In the genomic region with DNA sequence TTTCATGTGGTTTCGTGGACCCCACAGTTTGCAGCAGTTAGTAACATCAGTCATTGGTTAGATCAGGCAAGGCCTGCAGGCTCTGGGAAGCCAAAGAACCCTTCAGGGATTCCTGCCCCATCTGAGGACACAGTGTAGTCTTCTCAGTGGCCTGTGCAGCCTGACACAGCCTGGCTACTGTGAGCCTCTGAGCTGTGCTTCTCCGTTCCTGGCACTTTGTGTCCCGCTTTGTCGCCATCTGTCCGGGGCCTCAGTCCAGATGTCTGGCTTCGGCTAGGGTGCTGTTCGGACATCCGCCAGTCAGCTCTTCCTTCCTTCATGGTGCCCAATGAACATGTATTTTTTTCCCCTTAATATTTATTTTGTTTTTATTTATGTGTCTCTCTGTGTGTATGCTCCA, we compare ENCODE assay signal across 11 mouse cellular contexts.
A peak's percentile ranks its signal among the peaks of the same experiment; 100 is the strongest.
DNase-seq lines count a peak whose midpoint lies in the region; ATAC-seq and TF ChIP-seq lines count a peak whose summit lies in the region.
"Had no signal": no experiment of that assay in that cellular context is flagged by ENCODE, and none has a peak within 500 bp of the region (broad histone marks: within the 10 kb centered on the region; RNA-seq: fewer than 3 reads in every experiment).

No protein-coding gene starts in this region.

- H3K4me2 ChIP-seq in embryonic facial prominence, embryonic 15.5 days (replicated peaks), result no peak overlapping the region
- H3K4me2 ChIP-seq in limb, embryonic 14.5 days (replicated peaks; ENCODE audit: low read depth, low read length, severe bottlenecking), result no peak overlapping the region

- peak overlapping the region; percentile 88 for H3K27ac ChIP-seq in layer of hippocampus, adult 2 months
- H3K27ac ChIP-seq in cerebellum, adult 2 months (ENCODE audit: insufficient read depth, low read length), result peak overlapping the region; percentile 45
- H3K27ac ChIP-seq in embryonic facial prominence, embryonic 15.5 days (replicated peaks), result peak overlapping the region; percentile 87
- peak overlapping the region; percentile 22; the same call in 1 of the 2 replicates for H3K27ac ChIP-seq in limb, embryonic 14.5 days (replicated peaks; ENCODE audit: low read depth, low read length)
- H3K27ac ChIP-seq: heart, adult 2 months; macrophage had no signal

- no peaks in the 10 kb centered on the region for H3K36me3 ChIP-seq in embryonic facial prominence, embryonic 15.5 days
- no peaks in the 10 kb centered on the region for H3K36me3 ChIP-seq in limb, embryonic 14.5 days (ENCODE audit: control insufficient read depth, insufficient read depth, low read length)

- no peaks in the 10 kb centered on the region for H3K9me3 ChIP-seq in embryonic facial prominence, embryonic 15.5 days (replicated peaks)
- no peaks in the 10 kb centered on the region for H3K9me3 ChIP-seq in limb, embryonic 14.5 days (ENCODE audit: control insufficient read depth, low read length)

- 0 out of 2 replicates have a peak, but pooled peaks have one; percentile 17 for ATAC-seq in embryonic facial prominence, embryonic 15.5 days (ENCODE audit: insufficient number of reproducible peaks, low FRiP score, low TSS enrichment, low read depth)
- ATAC-seq in limb, embryonic 14.5 days (ENCODE audit: low FRiP score, low read depth), result no peak

- H3K9ac ChIP-seq in embryonic facial prominence, embryonic 15.5 days, result no peak overlapping the region
- H3K9ac ChIP-seq in limb, embryonic 14.5 days (ENCODE audit: low read depth, low read length, severe bottlenecking), result no peak overlapping the region

- intact Hi-C loops in heart, postnatal 36 days (cut with DNase I), result no loop called here

- H3K27me3 ChIP-seq in cerebellum, adult 2 months (ENCODE audit: control insufficient read depth, insufficient read depth, low read length), result no peaks in the 10 kb centered on the region
- H3K27me3 ChIP-seq in embryonic facial prominence, embryonic 15.5 days, result no peaks in the 10 kb centered on the region
- H3K27me3 ChIP-seq in limb, embryonic 14.5 days (ENCODE audit: control insufficient read depth, insufficient read depth, low read length), result no peaks in the 10 kb centered on the region

- WGBS in cerebellum, adult 2 months, result 10% methylated on average over 8 of the region's 8 CpGs
- 62% methylated on average over 8 of the region's 8 CpGs for WGBS in embryonic facial prominence, embryonic 15.5 days
- WGBS in limb, embryonic 14.5 days, result 86% methylated on average over 8 of the region's 8 CpGs

- H3K4me3 ChIP-seq in layer of hippocampus, adult 2 months, result no peak overlapping the region
- H3K4me3 ChIP-seq in cerebellum, adult 2 months (replicated peaks; ENCODE audit: insufficient read depth, low read depth, low read length), result no peak overlapping the region
- H3K4me3 ChIP-seq in embryonic facial prominence, embryonic 15.5 days (replicated peaks), result no peak overlapping the region
- H3K4me3 ChIP-seq in limb, embryonic 14.5 days (replicated peaks; ENCODE audit: low read length), result no peak overlapping the region
- H3K4me3 ChIP-seq: heart, adult 2 months had no signal

- TF ChIP-seq POLR2A in cerebellum, adult 2 months (IDR thresholded peaks at IDR 0.05; ENCODE audit: borderline replicate concordance, insufficient read depth, low read length), result no peak
- TF ChIP-seq POLR2A in limb, embryonic 14.5 days (IDR thresholded peaks at IDR 0.05; ENCODE audit: borderline replicate concordance, extremely low read depth, insufficient read depth, insufficient read length), result no peak

- TF ChIP-seq CTCF in layer of hippocampus, adult 2 months (conservative IDR thresholded peaks at IDR 0.05), result no peak
- TF ChIP-seq CTCF in cerebellum, adult 2 months (IDR thresholded peaks at IDR 0.05; ENCODE audit: borderline replicate concordance, insufficient read depth, low read depth, low read length), result no peak

- H3K4me1 ChIP-seq in cerebellum, adult 2 months (ENCODE audit: control insufficient read depth, insufficient read depth, low read length), result peaks cover 64% of the 10 kb centered on the region
- peaks cover 80% of the 10 kb centered on the region for H3K4me1 ChIP-seq in embryonic facial prominence, embryonic 15.5 days
- peaks cover 56% of the 10 kb centered on the region for H3K4me1 ChIP-seq in limb, embryonic 14.5 days (ENCODE audit: control insufficient read depth, insufficient read depth, low read length)

- no peak for DNase-seq in layer of hippocampus, adult 2 months (ENCODE audit: low spot score in 2 of 2)
- DNase-seq in layer of hippocampus, adult 9-10 months (ENCODE audit: low spot score), result no peak
- DNase-seq in cerebellum, adult 2 months, result peak; percentile 78 to 84
- no peak for DNase-seq in limb, embryonic 14.5 days (ENCODE audit: low spot score)
- DNase-seq in embryo, embryonic 10 days (ENCODE audit: low spot score), result no peak
- no peak for DNase-seq in heart, postnatal 36 days
- no peak for DNase-seq in spleen, postnatal 14 days (ENCODE audit: low spot score in 2 of 2)
- DNase-seq: heart, adult 2 months; spleen, adult 18-20 months had no signal

Comparison
In these comparisons a context has a peak if more than half of its experiments do, and no peak if none do; other contexts are left out.
1. DNase-seq: peak in cerebellum, adult 2 months (2 of 2); none in layer of hippocampus, adult 2 months (0 of 2), layer of hippocampus, adult 9-10 months (single experiment), limb, embryonic 14.5 days (single experiment), embryo, embryonic 10 days (single experiment), heart, postnatal 36 days (0 of 2) and spleen, postnatal 14 days (0 of 2).
2. H3K27ac ChIP-seq: peak in every context shown above with its lines; median percentile 88 in layer of hippocampus, adult 2 months; 87 in embryonic facial prominence, embryonic 15.5 days; 45 in cerebellum, adult 2 months; 22 in limb, embryonic 14.5 days.